In genomic region chr3:64039818-64040784, GRCm38 (mm10) we compare ENCODE assay signal across 7 mouse cellular contexts. TPM values are rescaled to one million over a fixed set of nuclear protein-coding genes. Genes with fewer than 3 reads are reported as not detected.
A peak's percentile ranks its signal among the peaks of the same experiment; 100 is the strongest.
DNase-seq lines count a peak whose midpoint lies in the region; ATAC-seq and TF ChIP-seq lines count a peak whose summit lies in the region.

No protein-coding gene starts in this region.

- H3K4me1 ChIP-seq in embryonic facial prominence, embryonic 10.5 days, result no peaks in the 10 kb centered on the region
- peaks cover 6% of the 10 kb centered on the region; the same call in 1 of the 2 replicates for H3K4me1 ChIP-seq in midbrain, embryonic 13.5 days (replicated peaks)
- H3K4me1 ChIP-seq in spleen, adult 2 months (ENCODE audit: control insufficient read depth, insufficient read depth, insufficient read length), result no peaks in the 10 kb centered on the region

- 10% methylated on average over 25 of the region's 25 CpGs for WGBS in embryonic facial prominence, embryonic 10.5 days
- 3% methylated on average over 25 of the region's 25 CpGs for WGBS in midbrain, embryonic 13.5 days
- 38% methylated on average over 25 of the region's 25 CpGs for WGBS in spleen, adult 2 months

- peak overlapping the region; percentile 61 for H3K4me2 ChIP-seq in midbrain, embryonic 13.5 days (replicated peaks)

- peak; percentile 45; the same call in 1 of the 2 replicates for TF ChIP-seq CTCF in spleen, adult 2 months (IDR thresholded peaks at IDR 0.05; ENCODE audit: extremely low read depth, insufficient read depth, insufficient read length, insufficient replicate concordance)

- peak overlapping the region; percentile 53 for H3K4me3 ChIP-seq in embryonic facial prominence, embryonic 10.5 days
- peak overlapping the region; percentile 37 for H3K4me3 ChIP-seq in midbrain, embryonic 13.5 days (replicated peaks)
- H3K4me3 ChIP-seq in spleen, adult 2 months (ENCODE audit: extremely low read depth, insufficient read depth, insufficient read length), result peak overlapping the region; percentile 9; the same call in 1 of the 2 replicates

- no peak for TF ChIP-seq POLR2A in spleen, adult 2 months (IDR thresholded peaks at IDR 0.05; ENCODE audit: low read depth, low read length)

- H3K27me3 ChIP-seq in embryonic facial prominence, embryonic 10.5 days (replicated peaks; ENCODE audit: low read depth, poor library complexity, severe bottlenecking), result no peaks in the 10 kb centered on the region
- no peaks in the 10 kb centered on the region for H3K27me3 ChIP-seq in midbrain, embryonic 13.5 days
- H3K27me3 ChIP-seq in spleen, adult 2 months (ENCODE audit: control insufficient read depth, insufficient read depth, low read length), result no peaks in the 10 kb centered on the region

- H3K36me3 ChIP-seq in embryonic facial prominence, embryonic 10.5 days (replicated peaks), result no peaks in the 10 kb centered on the region
- H3K36me3 ChIP-seq in midbrain, embryonic 13.5 days, result no peaks in the 10 kb centered on the region
- no peaks in the 10 kb centered on the region for H3K36me3 ChIP-seq in spleen, adult 2 months (ENCODE audit: control insufficient read depth, insufficient read depth, low read length)

- DNase-seq in adrenal gland, postnatal 25 days, result peak; percentile 92
- peak; percentile 90 for DNase-seq in embryonic facial prominence, embryonic 10.5 days (ENCODE audit: low spot score)
- DNase-seq in kidney, adult 11 months, result peak; percentile 66
- DNase-seq in left cerebral cortex, postnatal 4 days, result peak; percentile 94
- DNase-seq in spleen, adult 2 months (ENCODE audit: low read depth in 1 of 2, low spot score in 2 of 2), result peak; percentile 2 to 62

- H3K27ac ChIP-seq in embryonic facial prominence, embryonic 10.5 days (replicated peaks), result peak overlapping the region; percentile 45; the same call in 1 of the 2 replicates
- H3K27ac ChIP-seq in midbrain, embryonic 13.5 days, result no peak overlapping the region
- H3K27ac ChIP-seq in spleen, adult 2 months (ENCODE audit: insufficient read depth, low read length), result no peak overlapping the region

- ATAC-seq in granulocyte monocyte progenitor cell, adult 5-6 weeks (replicated peaks; ENCODE audit: poor library complexity, severe bottlenecking), result peak; percentile 84
- peak; percentile 90 for ATAC-seq in midbrain, embryonic 13.5 days

- no peak overlapping the region; the same call in 1 of the 2 replicates for H3K9ac ChIP-seq in midbrain, embryonic 13.5 days (replicated peaks)

- no peaks in the 10 kb centered on the region for H3K9me3 ChIP-seq in embryonic facial prominence, embryonic 10.5 days
- H3K9me3 ChIP-seq in midbrain, embryonic 13.5 days, result no peaks in the 10 kb centered on the region

- intact Hi-C loops in left cerebral cortex, postnatal 4 days (cut with DNase I), result loop anchor here (10.0 kb wide), 1 partner anchor 755 kb away; no protein-coding TSS in a partner anchor

RNA-seq across cellular contexts. Expression of gene Vmn2r1, which starts 41.2 kb away (rescaled TPM):
- 0.18 and 0.24 TPM in 2 replicates for total RNA-seq in adrenal gland, postnatal 25 days (2021)
- polyA plus RNA-seq in embryonic facial prominence, embryonic 10.5 days (2016; fragmentation: Nextera tagmentation; extraction: Ambion mirVana), result 0.03 and 0.05 TPM in 2 replicates
- not detected in 2 replicates for total RNA-seq in granulocyte monocyte progenitor cell, adult 5-6 weeks (2014; fragmentation: Nextera tagmentation)
- total RNA-seq in granulocyte monocyte progenitor cell, adult 5-6 weeks (2017), result not detected in 2 replicates
- under 1 TPM; 0.84 to 0.89 TPM for total RNA-seq in left cerebral cortex, postnatal 4 days (2021)
- 0.09 and 0.15 TPM in 2 replicates for polyA plus RNA-seq in midbrain, embryonic 13.5 days (2015; fragmentation: Nextera tagmentation; extraction: Ambion mirVana)
- polyA plus RNA-seq in spleen, adult 2 months (2012; rRNA removed), result not detected in 2 replicates

Comparison
In these comparisons a context has a peak if more than half of its experiments do, and no peak if none do; other contexts are left out.
1. DNase-seq: peak in every context shown above with its lines; median percentile 94 in left cerebral cortex, postnatal 4 days; 92 in adrenal gland, postnatal 25 days; 90 in embryonic facial prominence, embryonic 10.5 days; 66 in kidney, adult 11 months; 32 in spleen, adult 2 months.